Mouse (Mus musculus) stomach, postnatal 0 days (tissue): ENCODE measurements around the gene Gm10643. TPM values are rescaled to one million over a fixed set of nuclear protein-coding genes. Genes with fewer than 3 reads are reported as not detected.
A peak's percentile ranks its signal among the peaks of the same experiment; 100 is the strongest.

ENCODE experiments used
- ATAC-seq: fragments of 200-750 bp; cut with Nextera tagmentation; 2 replicates; pipeline ENCODE4 v1.8.0; 2017; ENCODE audit not compliant: low FRiP score, low TSS enrichment
- DNase-seq: peaks from one replicate; pipeline ENCODE4 v3.0.0-alpha.2; 2016; ENCODE audit warnings: low spot score
- H3K27ac ChIP-seq: fragments of 300-500 bp; sonication (generic); replicated peaks from 2 replicates; pipeline ENCODE4 v1.5.1; 2014; ENCODE audit warnings: mild to moderate bottlenecking, control low read depth
- H3K27me3 ChIP-seq: fragments of 300-500 bp; sonication (generic); 2 replicates; pipeline ENCODE4 v1.6.1; 2014; ENCODE audit warnings: low read length; ENCODE audit not compliant: control insufficient read depth, insufficient read depth
- H3K36me3 ChIP-seq: fragments of 300-500 bp; sonication (generic); 2 replicates; pipeline ENCODE4 v1.6.1; 2014; ENCODE audit warnings: low read length, mixed read lengths; ENCODE audit not compliant: control insufficient read depth, insufficient read depth
- H3K4me1 ChIP-seq: fragments of 300-500 bp; sonication (generic); replicated peaks from 2 replicates; pipeline ENCODE4 v1.6.1; 2014; ENCODE audit warnings: antibody characterized with exemption; ENCODE audit not compliant: control insufficient read depth, insufficient read depth
- H3K4me2 ChIP-seq: fragments of 300-500 bp; sonication (generic); replicated peaks from 2 replicates; pipeline ENCODE4 v1.6.1; 2014; ENCODE audit warnings: low read depth, mild to moderate bottlenecking, control low read depth, moderate library complexity
- H3K4me3 ChIP-seq: fragments of 300-500 bp; sonication (generic); 2 replicates; pipeline ENCODE4 v1.5.1; 2014; ENCODE audit warnings: low read depth, low read length, control low read depth
- H3K9ac ChIP-seq: fragments of 300-500 bp; sonication (generic); 2 replicates; pipeline ENCODE4 v1.6.1; 2014; ENCODE audit warnings: mild to moderate bottlenecking, low read length, control low read depth, mixed read lengths
- H3K9me3 ChIP-seq: fragments of 300-500 bp; sonication (generic); 2 replicates; pipeline ENCODE4 v1.6.1; 2016; ENCODE audit warnings: low read length; ENCODE audit not compliant: control insufficient read depth
- CTCF ChIP-seq: IDR thresholded peaks from 2 replicates; pipeline ENCODE4 v1.5.1; 2016; ENCODE audit warnings: antibody characterized with exemption, low read depth, mild to moderate bottlenecking, moderate library complexity
- EP300 ChIP-seq: optimal IDR thresholded peaks from 2 replicates; pipeline ENCODE3; 2016; ENCODE audit warnings: antibody characterized with exemption
- WGBS: fragments of 180-500 bp; shearing (Covaris S2); extraction: QIAGEN DNeasy Blood & Tissue Kit; methylation state at CpG from one replicate; pipeline ENCODE4 v1.1.7; 2014; 5-methylcytosine and 5-hydroxymethylcytosine counted together
- polyA plus RNA-seq: library from polyadenylated mRNA; unstranded; fragments of >200 nt; fragmentation: Nextera tagmentation; extraction: Ambion mirVana; gene quantifications from 2 replicates; pipeline ENCODE4 v1.2.1, GENCODE M21; 2015

The Gm10643 gene
- polyA plus RNA-seq, 1 experiment from 2014 or later: 0.96 TPM

- Histone ChIP-seq H3K27me3 (no peaks in the 10 kb centered on the region), H3K9ac (no peak overlapping the region), H3K4me2 (no peak overlapping the region), H3K4me1 (no peaks in the 10 kb centered on the region), H3K9me3 (no peaks in the 10 kb centered on the region), H3K27ac (no peak overlapping the region), H3K36me3 (peaks cover 14% of the 10 kb centered on the region), H3K4me3 (no peak overlapping the region)
- 96% methylated on average over 14 of the region's 14 CpGs for WGBS
- ATAC-seq (no peak), DNase-seq (no peak)
- no peak for TF ChIP-seq EP300
- no peak for TF ChIP-seq CTCF
Measured at GRCm38 (mm10) chr8:84087821-84088220, 22.9 kb upstream of the Gm10643 start.

GRCm38 (mm10) chr8:84087156-84087555 is 22.2 kb upstream of the Gm10643 start:
- H3K4me3 ChIP-seq: no peak overlapping the region
- no peak for TF ChIP-seq CTCF
- no peak for TF ChIP-seq EP300
- WGBS: 83% methylated on average over 7 of the region's 7 CpGs
- DNase-seq (no peak), ATAC-seq (no peak)
- H3K27me3 ChIP-seq: no peaks in the 10 kb centered on the region
- no peak overlapping the region for H3K9ac ChIP-seq
- no peaks in the 10 kb centered on the region for H3K9me3 ChIP-seq
- no peaks in the 10 kb centered on the region for H3K4me1 ChIP-seq
- H3K36me3 ChIP-seq: peaks cover 15% of the 10 kb centered on the region; the same call in 1 of the 2 replicates
- no peak overlapping the region for H3K4me2 ChIP-seq
- no peak overlapping the region for H3K27ac ChIP-seq

GRCm38 (mm10) chr8:84084341-84085115 is 19.6 kb upstream of the Gm10643 start:
- ATAC-seq (no peak), DNase-seq (peak; percentile 42)
- no peak overlapping the region; the same call in 1 of the 2 replicates for H3K9ac ChIP-seq
- H3K27ac ChIP-seq: no peak overlapping the region
- no peak overlapping the region for H3K4me2 ChIP-seq
- no peaks in the 10 kb centered on the region for H3K27me3 ChIP-seq
- peaks cover 21% of the 10 kb centered on the region; the same call in 1 of the 2 replicates for H3K36me3 ChIP-seq
- no peak overlapping the region for H3K4me3 ChIP-seq
- no peaks in the 10 kb centered on the region for H3K9me3 ChIP-seq
- H3K4me1 ChIP-seq: no peaks in the 10 kb centered on the region
- WGBS: 63% methylated on average over 40 of the region's 42 CpGs
- TF ChIP-seq CTCF: no peak
- no peak for TF ChIP-seq EP300

GRCm38 (mm10) chr8:84083829-84084241 is 18.9 kb upstream of the Gm10643 start:
- peaks cover 21% of the 10 kb centered on the region; the same call in 1 of the 2 replicates for H3K36me3 ChIP-seq
- ATAC-seq: 0 out of 2 replicates have a peak, but pooled peaks have one; percentile 18
- H3K4me2 ChIP-seq: no peak overlapping the region
- no peak overlapping the region for H3K9ac ChIP-seq
- WGBS: 38% methylated on average over 8 of the region's 8 CpGs
- no peak for DNase-seq
- H3K9me3 ChIP-seq: no peaks in the 10 kb centered on the region
- no peaks in the 10 kb centered on the region for H3K4me1 ChIP-seq
- H3K27me3 ChIP-seq: no peaks in the 10 kb centered on the region
- TF ChIP-seq CTCF: peak; percentile 56
- TF ChIP-seq EP300: no peak
- H3K27ac ChIP-seq: no peak overlapping the region
- no peak overlapping the region for H3K4me3 ChIP-seq

- no peak overlapping the region for H3K27ac ChIP-seq
- DNase-seq (no peak), ATAC-seq (no peak)
- H3K9ac ChIP-seq: no peak overlapping the region
- no peak overlapping the region for H3K4me2 ChIP-seq
- H3K27me3 ChIP-seq: no peaks in the 10 kb centered on the region
- H3K4me3 ChIP-seq: no peak overlapping the region
- no peaks in the 10 kb centered on the region for H3K4me1 ChIP-seq
- H3K36me3 ChIP-seq: peaks cover 17% of the 10 kb centered on the region; the same call in 1 of the 2 replicates
- no peaks in the 10 kb centered on the region for H3K9me3 ChIP-seq
- WGBS: 62% methylated on average over 5 of the region's 5 CpGs
- no peak for TF ChIP-seq EP300
- TF ChIP-seq CTCF: no peak
Measured at GRCm38 (mm10) chr8:84079206-84079605, 14.3 kb upstream of the Gm10643 start.

- Histone ChIP-seq H3K9ac (no peak overlapping the region), H3K4me3 (no peak overlapping the region), H3K36me3 (peaks cover 9% of the 10 kb centered on the region; the same call in 1 of the 2 replicates), H3K27me3 (no peaks in the 10 kb centered on the region), H3K9me3 (no peaks in the 10 kb centered on the region), H3K4me2 (no peak overlapping the region), H3K27ac (no peak overlapping the region), H3K4me1 (no peaks in the 10 kb centered on the region)
- 87% methylated on average over 3 of the region's 3 CpGs for WGBS
- TF ChIP-seq EP300: no peak
- TF ChIP-seq CTCF: no peak
- ATAC-seq: no peak
- DNase-seq: no peak
Measured at GRCm38 (mm10) chr8:84076849-84077248, 11.9 kb upstream of the Gm10643 start.
